Mouse (Mus musculus) megakaryocyte, embryonic 14.5 days (primary cell): ENCODE measurements around the gene Dgcr8. TPM values are rescaled to one million over a fixed set of nuclear protein-coding genes. Genes with fewer than 3 reads are reported as not detected.

Experiments
- H3K27me3 ChIP-seq: replicated peaks from 2 replicates; pipeline ENCODE3; 2012; ENCODE audit warnings: inconsistent platforms
- H3K36me3 ChIP-seq: replicated peaks from 2 replicates; pipeline ENCODE3; 2012; ENCODE audit warnings: low read length, inconsistent platforms, mixed read lengths
- H3K4me1 ChIP-seq: 2 replicates; pipeline ENCODE4 v1.6.1; 2012; ENCODE audit warnings: inconsistent platforms
- H3K4me3 ChIP-seq: replicated peaks from 2 replicates; pipeline ENCODE3; 2012; ENCODE audit warnings: moderate library complexity, mild to moderate bottlenecking, inconsistent platforms
- H3K9me3 ChIP-seq: 2 replicates; pipeline ENCODE4 v1.6.1; 2012; ENCODE audit warnings: inconsistent platforms
- FLI1 ChIP-seq: IDR thresholded peaks from 2 replicates; pipeline ENCODE4 v1.6.1; 2012; ENCODE audit warnings: low read length, inconsistent platforms, mixed read lengths
- GATA1 ChIP-seq: IDR thresholded peaks from 3 replicates; pipeline ENCODE4 v1.6.1; 2012; ENCODE audit warnings: mixed read lengths, low read length, inconsistent platforms, borderline replicate concordance
- polyA plus RNA-seq: library from polyadenylated mRNA; stranded (reverse); fragments of >175 nt; gene quantifications from 2 replicates; pipeline ENCODE4 v1.2.3, GENCODE M21; 2012; ENCODE audit warnings: low replicate concordance; ENCODE audit not compliant: insufficient read depth

Gene Dgcr8
- polyA plus RNA-seq, 1 experiment: 2.5 TPM

DNA sequence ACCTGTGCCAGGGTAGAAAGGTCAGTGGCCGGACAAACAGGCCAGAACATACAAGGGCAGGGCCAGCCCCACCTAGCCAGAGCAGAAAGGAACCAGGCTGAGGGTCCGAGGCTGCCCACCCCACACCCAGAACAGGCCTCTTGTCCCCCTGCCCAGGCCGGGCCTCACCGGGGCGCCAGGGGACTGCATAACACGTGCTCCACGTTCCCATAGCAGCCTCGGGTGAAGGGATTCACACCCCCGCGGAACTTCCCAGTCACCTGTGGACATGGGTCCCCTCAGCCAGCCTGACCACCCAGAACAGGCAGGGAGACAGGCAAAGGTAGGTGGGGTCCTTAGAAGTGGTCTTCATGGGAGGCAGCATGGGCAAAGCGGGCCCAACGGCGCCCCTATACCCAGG is 61.9 kb downstream of the Dgcr8 start:
- TF ChIP-seq FLI1 (no peak), GATA1 (no peak)
- Histone ChIP-seq H3K4me1 (peaks cover 31% of the 10 kb centered on the region), H3K9me3 (no peaks in the 10 kb centered on the region), H3K4me3 (no peak overlapping the region), H3K36me3 (peaks cover 47% of the 10 kb centered on the region), H3K27me3 (peaks cover 44% of the 10 kb centered on the region)

- no peaks in the 10 kb centered on the region for H3K9me3 ChIP-seq
- peaks cover 33% of the 10 kb centered on the region for H3K36me3 ChIP-seq
- peaks cover 33% of the 10 kb centered on the region for H3K27me3 ChIP-seq
- H3K4me1 ChIP-seq: peaks cover 23% of the 10 kb centered on the region
- H3K4me3 ChIP-seq: no peak overlapping the region
- TF ChIP-seq FLI1 (no peak), GATA1 (no peak)
Observed at GRCm38 (mm10) chr16:18222188-18222587, 66.9 kb downstream of the Dgcr8 start.

- Histone ChIP-seq H3K36me3 (peaks cover 29% of the 10 kb centered on the region), H3K4me3 (no peak overlapping the region), H3K4me1 (peaks cover 23% of the 10 kb centered on the region), H3K27me3 (peaks cover 34% of the 10 kb centered on the region), H3K9me3 (no peaks in the 10 kb centered on the region)
- TF ChIP-seq GATA1: no peak
- no peak for TF ChIP-seq FLI1
Observed at GRCm38 (mm10) chr16:18221543-18221898, 67.5 kb downstream of the Dgcr8 start.

DNA sequence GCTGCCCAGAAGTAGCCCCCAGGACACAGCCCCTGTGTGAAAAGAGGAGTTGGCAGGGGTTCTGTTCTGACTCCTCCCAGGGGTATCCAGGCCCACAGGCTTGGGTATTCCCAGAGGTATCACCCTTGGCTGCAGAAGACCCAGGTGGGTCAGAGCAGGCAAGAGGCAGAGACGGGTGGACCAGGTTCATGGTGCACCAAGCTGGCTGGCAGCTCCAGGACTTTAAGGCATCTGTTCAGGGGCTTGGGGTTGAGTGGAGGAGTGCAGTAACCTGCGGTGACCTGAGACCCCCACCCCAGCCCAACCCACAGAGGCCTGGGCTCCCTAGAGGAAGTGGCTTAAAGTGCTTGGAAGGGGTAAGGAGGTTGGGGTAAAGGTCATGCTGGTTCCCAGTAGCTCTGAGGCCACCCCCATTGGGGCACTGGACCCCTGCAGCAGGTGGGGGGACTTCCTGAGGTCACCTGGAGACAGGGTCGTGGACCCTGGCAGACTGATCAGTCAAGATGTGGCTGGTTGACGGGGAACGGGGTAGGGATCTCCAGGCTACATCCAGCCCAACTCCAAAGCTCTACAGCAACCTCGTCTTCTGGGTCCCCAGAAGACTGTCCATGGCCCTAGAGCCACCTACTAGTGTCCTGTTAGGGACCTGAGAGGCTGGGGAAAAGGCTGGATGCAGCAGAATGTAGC is 68.0 kb downstream of the Dgcr8 start:
- peaks cover 23% of the 10 kb centered on the region for H3K4me1 ChIP-seq
- peaks cover 26% of the 10 kb centered on the region for H3K36me3 ChIP-seq
- H3K27me3 ChIP-seq: peaks cover 37% of the 10 kb centered on the region
- H3K9me3 ChIP-seq: no peaks in the 10 kb centered on the region
- no peak for TF ChIP-seq GATA1
- no peak for TF ChIP-seq FLI1
- H3K4me3 ChIP-seq: no peak overlapping the region

DNA sequence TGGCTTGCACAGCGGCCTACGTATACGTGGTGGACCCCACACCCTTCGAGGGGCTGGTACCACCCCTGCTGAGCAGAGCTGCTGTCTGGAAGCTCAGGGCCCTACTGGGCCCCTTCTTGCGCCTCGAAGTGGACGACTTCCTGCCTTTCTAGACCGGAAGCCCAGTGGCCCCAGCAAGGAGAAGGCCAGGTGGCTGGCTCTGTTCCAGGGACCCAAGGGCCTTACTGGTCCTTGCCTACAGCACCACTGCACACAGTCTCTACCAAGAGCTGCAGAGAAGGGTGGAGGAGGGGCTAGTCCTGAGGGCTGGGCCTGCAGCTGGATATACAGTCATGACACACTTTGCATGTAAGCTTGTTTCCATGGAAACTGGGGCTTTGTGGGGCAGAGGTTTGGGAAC is 69.0 kb downstream of the Dgcr8 start:
- peaks cover 23% of the 10 kb centered on the region for H3K4me1 ChIP-seq
- H3K27me3 ChIP-seq: peaks cover 40% of the 10 kb centered on the region
- no peak for TF ChIP-seq GATA1
- TF ChIP-seq FLI1: no peak
- H3K9me3 ChIP-seq: no peaks in the 10 kb centered on the region
- peak overlapping the region; percentile 35 for H3K4me3 ChIP-seq
- H3K36me3 ChIP-seq: peaks cover 20% of the 10 kb centered on the region

- H3K27me3 ChIP-seq: peaks cover 46% of the 10 kb centered on the region
- H3K4me3 ChIP-seq: no peak overlapping the region
- TF ChIP-seq GATA1 (no peak), FLI1 (no peak)
- peaks cover 6% of the 10 kb centered on the region for H3K36me3 ChIP-seq
- peaks cover 26% of the 10 kb centered on the region for H3K4me1 ChIP-seq
- H3K9me3 ChIP-seq: no peaks in the 10 kb centered on the region
Observed at GRCm38 (mm10) chr16:18218580-18218996, 70.5 kb downstream of the Dgcr8 start.

DNA sequence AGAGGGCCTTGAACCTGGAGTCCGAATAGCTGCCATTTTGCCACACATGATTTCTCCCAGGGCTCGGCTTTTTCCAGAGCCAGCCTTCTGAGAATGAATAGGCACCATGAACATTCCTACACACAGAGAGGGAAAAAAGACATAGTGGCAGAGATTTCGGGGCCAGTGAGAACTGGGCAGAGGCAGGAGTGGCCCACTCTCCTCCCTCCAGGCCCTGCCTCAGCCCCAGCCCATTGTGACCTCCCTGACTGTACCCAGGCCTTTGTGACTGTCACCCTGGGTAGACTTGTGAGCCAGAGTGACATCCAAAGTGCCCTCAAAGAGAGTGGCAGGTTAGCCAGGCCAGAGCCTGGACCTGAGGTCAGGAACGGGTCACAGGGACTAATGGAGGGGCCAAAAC is 71.5 kb downstream of the Dgcr8 start, which contains the start of gene Ccdc188:
TSS of gene Ccdc188 (plus strand) at position 301 of the 400 bp plus-strand sequence.
- peaks cover 26% of the 10 kb centered on the region for H3K4me1 ChIP-seq
- no peak within 1 kb of the TSS for H3K4me3 ChIP-seq
- TF ChIP-seq FLI1 (no peak), GATA1 (no peak)
- peaks cover 2% of the 10 kb centered on the region for H3K36me3 ChIP-seq
- H3K27me3 ChIP-seq: peaks cover 52% of the 10 kb centered on the region
- H3K9me3 ChIP-seq: no peaks in the 10 kb centered on the region

GRCm38 (mm10) chr16:18214858-18215257 is 74.2 kb downstream of the Dgcr8 start:
- Histone ChIP-seq H3K9me3 (no peaks in the 10 kb centered on the region), H3K27me3 (peaks cover 65% of the 10 kb centered on the region), H3K36me3 (no peaks in the 10 kb centered on the region), H3K4me3 (no peak overlapping the region), H3K4me1 (peaks cover 38% of the 10 kb centered on the region)
- TF ChIP-seq GATA1: no peak
- no peak for TF ChIP-seq FLI1

GRCm38 (mm10) chr16:18213689-18214088 is 75.4 kb downstream of the Dgcr8 start:
- Histone ChIP-seq H3K27me3 (peaks cover 71% of the 10 kb centered on the region), H3K36me3 (no peaks in the 10 kb centered on the region), H3K4me3 (no peak overlapping the region), H3K4me1 (peaks cover 29% of the 10 kb centered on the region), H3K9me3 (no peaks in the 10 kb centered on the region)
- no peak for TF ChIP-seq GATA1
- TF ChIP-seq FLI1: no peak

DNA sequence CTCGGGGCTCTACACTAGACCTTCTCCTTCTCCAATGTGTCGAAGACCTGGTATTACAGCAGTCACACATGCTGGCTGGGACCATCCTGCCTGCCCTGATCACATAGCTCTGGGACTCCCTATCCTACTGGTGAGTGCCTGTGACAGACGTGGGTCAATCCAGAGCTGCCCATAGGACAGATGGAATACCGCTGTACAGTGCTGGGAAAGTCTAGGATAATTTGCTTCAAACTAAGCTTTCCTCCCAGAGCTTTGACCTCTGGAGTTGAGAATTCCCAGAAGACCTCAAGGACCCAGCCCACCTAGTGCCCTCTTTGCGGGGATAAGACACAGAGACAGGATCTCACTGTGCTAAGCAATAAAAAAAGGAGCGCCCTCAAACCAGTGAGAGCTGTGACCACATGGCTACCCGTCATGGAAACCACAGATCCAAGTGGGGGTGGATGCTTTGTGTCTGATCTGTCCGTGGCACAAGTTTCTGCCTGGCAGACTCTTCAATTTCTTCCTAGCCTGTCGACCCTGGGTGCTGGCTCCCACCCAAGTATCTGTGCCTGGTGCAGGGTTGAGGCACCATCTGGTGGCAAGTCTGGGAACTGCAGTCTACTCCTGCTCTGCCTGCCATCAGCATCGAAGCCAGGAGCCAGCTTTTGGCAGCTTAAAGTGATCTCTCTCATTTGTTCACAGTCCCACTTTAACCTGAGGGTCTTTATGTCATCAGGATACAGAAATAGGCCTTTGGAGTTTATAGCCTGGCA is 77.5 kb downstream of the Dgcr8 start:
- peaks cover 41% of the 10 kb centered on the region for H3K4me1 ChIP-seq
- H3K9me3 ChIP-seq: no peaks in the 10 kb centered on the region
- TF ChIP-seq GATA1: no peak
- no peak for TF ChIP-seq FLI1
- no peaks in the 10 kb centered on the region for H3K36me3 ChIP-seq
- peaks cover 71% of the 10 kb centered on the region for H3K27me3 ChIP-seq
- H3K4me3 ChIP-seq: no peak overlapping the region
